In the genomic region with DNA sequence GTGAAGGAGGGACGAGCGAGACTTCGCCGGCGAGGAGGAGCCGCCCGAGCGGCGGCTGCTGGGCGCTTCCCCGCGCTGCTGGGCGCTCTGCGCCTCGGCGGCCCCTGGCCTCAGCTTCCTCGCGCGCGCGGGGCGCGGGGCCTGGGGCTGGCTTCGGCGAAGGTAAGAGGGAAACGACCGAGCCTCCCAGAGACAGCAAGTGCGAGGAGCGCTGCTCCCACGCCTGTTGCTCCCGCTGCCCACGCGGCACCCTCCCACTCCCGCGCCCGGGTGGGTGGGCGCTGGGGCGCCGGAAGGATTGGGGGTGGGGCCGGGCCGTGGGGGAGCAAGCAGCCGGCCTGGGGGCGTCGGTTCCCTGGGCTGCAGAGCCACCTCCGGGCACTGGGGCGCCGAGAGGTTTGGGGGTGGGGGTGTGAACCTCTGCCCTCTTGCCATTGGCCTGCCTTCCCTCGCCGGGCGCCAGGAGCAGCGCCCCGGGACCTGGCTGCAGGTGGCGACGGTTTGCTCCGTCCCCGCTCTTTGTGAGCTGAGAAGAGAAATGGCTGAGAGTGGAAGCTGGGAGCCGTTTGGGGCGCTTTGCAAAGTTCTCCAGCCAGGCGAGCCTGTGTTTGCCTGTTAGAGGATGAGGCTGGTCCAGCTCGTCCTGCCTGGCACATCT, we compare ENCODE assay signal across 8 mouse cellular contexts. TPM values are rescaled to one million over a fixed set of nuclear protein-coding genes. Genes with fewer than 3 reads are reported as not detected.
DNase-seq lines count a peak whose midpoint lies in the region; ATAC-seq and TF ChIP-seq lines count a peak whose summit lies in the region.

No protein-coding gene starts in this region.

- ATAC-seq in heart, embryonic 16.5 days (replicated peaks; ENCODE audit: extremely low read depth, insufficient read depth, low FRiP score) = peak; percentile 25; the same call in 1 of the 2 replicates
- ATAC-seq in megakaryocyte progenitor cell, adult 5-6 weeks (replicated peaks; ENCODE audit: poor library complexity) = 0 out of 2 replicates have a peak, but pooled peaks have one; percentile 7
- ATAC-seq in monocyte, adult 5-6 weeks (replicated peaks; ENCODE audit: insufficient number of reproducible peaks, low FRiP score, low TSS enrichment, poor library complexity, severe bottlenecking) = no peak

- DNase-seq in ZHBTc4 (ENCODE audit: low read depth, low spot score) = peak; percentile 48
- DNase-seq in embryonic facial prominence, embryonic 10.5 days (ENCODE audit: low spot score) = peak; percentile 64
- DNase-seq in kidney, postnatal 36 days = peak; percentile 13 to 43
- peak; percentile 66 for DNase-seq in right cerebral cortex, postnatal 4 days

- under 1% methylated on average over 60 of the region's 60 CpGs for WGBS in embryonic facial prominence, embryonic 10.5 days
- under 1% methylated on average over 46 of the region's 60 CpGs for WGBS in heart, embryonic 16.5 days

- H3K36me3 ChIP-seq in E14TG2a.4 (ENCODE audit: insufficient read depth, low read length) = no peaks in the 10 kb centered on the region
- H3K36me3 ChIP-seq in embryonic facial prominence, embryonic 10.5 days (replicated peaks) = no peaks in the 10 kb centered on the region
- no peaks in the 10 kb centered on the region for H3K36me3 ChIP-seq in heart, embryonic 16.5 days (ENCODE audit: control insufficient read depth, insufficient read depth)

- peak overlapping the region; percentile 80 for H3K27ac ChIP-seq in embryonic facial prominence, embryonic 10.5 days (replicated peaks)
- no peak overlapping the region for H3K27ac ChIP-seq in heart, embryonic 16.5 days (ENCODE audit: low read length)

- H3K4me1 ChIP-seq in E14TG2a.4 (replicated peaks; ENCODE audit: low read depth, low read length) = peaks cover 29% of the 10 kb centered on the region
- H3K4me1 ChIP-seq in embryonic facial prominence, embryonic 10.5 days = peaks cover 32% of the 10 kb centered on the region
- peaks cover 10% of the 10 kb centered on the region; the same call in 1 of the 2 replicates for H3K4me1 ChIP-seq in heart, embryonic 16.5 days (ENCODE audit: control insufficient read depth, insufficient read depth, low read length)

- H3K4me2 ChIP-seq in heart, embryonic 16.5 days (ENCODE audit: low read depth, low read length) = peak overlapping the region; percentile 99

- H3K9me3 ChIP-seq in E14TG2a.4 (ENCODE audit: low read length) = no peaks in the 10 kb centered on the region
- no peaks in the 10 kb centered on the region for H3K9me3 ChIP-seq in embryonic facial prominence, embryonic 10.5 days
- no peaks in the 10 kb centered on the region for H3K9me3 ChIP-seq in heart, embryonic 16.5 days (replicated peaks; ENCODE audit: control insufficient read depth, low read length)

- H3K9ac ChIP-seq in heart, embryonic 16.5 days (ENCODE audit: low read length) = peak overlapping the region; percentile 64

- peaks cover 92% of the 10 kb centered on the region for H3K27me3 ChIP-seq in E14TG2a.4 (ENCODE audit: insufficient read depth, low read length)
- peaks cover 99% of the 10 kb centered on the region for H3K27me3 ChIP-seq in embryonic facial prominence, embryonic 10.5 days (replicated peaks; ENCODE audit: low read depth, poor library complexity, severe bottlenecking)
- H3K27me3 ChIP-seq in heart, embryonic 16.5 days (ENCODE audit: control insufficient read depth, insufficient read depth, low read length) = peaks cover 44% of the 10 kb centered on the region

- peak overlapping the region; percentile 69 for H3K4me3 ChIP-seq in E14TG2a.4 (replicated peaks; ENCODE audit: low read length)
- H3K4me3 ChIP-seq in embryonic facial prominence, embryonic 10.5 days = peak overlapping the region; percentile 79
- H3K4me3 ChIP-seq in heart, embryonic 16.5 days (ENCODE audit: low read length) = peak overlapping the region; percentile 65

- TF ChIP-seq CTCF in E14TG2a.4 (conservative IDR thresholded peaks at IDR 0.05; ENCODE audit: low read length) = no peak

RNA-seq across cellular contexts. Expression of gene Kcnd3, which starts 0.6 kb away (rescaled TPM):
- polyA plus RNA-seq in embryonic facial prominence, embryonic 10.5 days (2016; fragmentation: Nextera tagmentation; extraction: Ambion mirVana) = 0.19 and 0.57 TPM in 2 replicates
- 0.51 and 0.62 TPM in 2 replicates for polyA plus RNA-seq in heart, embryonic 16.5 days (2015; fragmentation: Nextera tagmentation; extraction: Ambion mirVana)
- 0.05 TPM in 1 of 2 replicates, not detected in the other for total RNA-seq in megakaryocyte progenitor cell, adult 5-6 weeks (2015)
- not detected in 2 replicates for total RNA-seq in megakaryocyte progenitor cell, adult 5-6 weeks (2017)
- not detected in 3 replicates for total RNA-seq in monocyte, adult 5-6 weeks (2017)
